Mouse (Mus musculus): Measurements from ENCODE around the gene Akap10. TPM values are rescaled to one million over a fixed set of nuclear protein-coding genes. Genes with fewer than 3 reads are reported as not detected.

Gene Akap10
- total RNA-seq (2023), result 10 to 100 TPM; 40.6 to 43.7 TPM

GRCm38 (mm10) chr11:61930098-61930517, at the start of gene Akap10:
Gene Akap10 (minus strand): TSS chr11:61930252.

GRCm38 (mm10) chr11:61956572-61957295, 26.7 kb upstream of the Akap10 start, which contains the start of gene Specc1:
Gene Specc1 (plus strand): TSS chr11:61956763.

GRCm38 (mm10) chr11:61854988-61855411, 75.1 kb downstream of the Akap10 start, which contains the start of gene Ulk2:
Gene Ulk2 (minus strand): TSS chr11:61855073.

Other genes with a start within 250 kb of the Akap10 start
- gene Fam83g, start 246.2 kb downstream of the Akap10 start, total RNA-seq (2023), result under 1 TPM; 0.18 to 0.69 TPM
- not detected for gene Slc5a10, start 209.4 kb downstream of the Akap10 start, total RNA-seq (2023)
- 10 to 100 TPM; 17.0 to 23.1 TPM for gene Prpsap2, start 168.2 kb downstream of the Akap10 start, total RNA-seq (2023)
- gene Ulk2, start 75.2 kb downstream of the Akap10 start, total RNA-seq (2023), result 10 to 100 TPM; 18.9 to 19.9 TPM
- gene Specc1, start 26.5 kb upstream of the Akap10 start, total RNA-seq (2023), result 10 to 100 TPM; 23.4 to 27.0 TPM